Mouse (Mus musculus) common myeloid progenitor, adult 5-6 weeks (primary cell): ENCODE results near the gene Ccser1. TPM values are rescaled to one million over a fixed set of nuclear protein-coding genes. Genes with fewer than 3 reads are reported as not detected.
A peak's percentile ranks its signal among the peaks of the same experiment; 100 is the strongest.

Experiments used
- ATAC-seq: replicated peaks from 2 replicates; pipeline ENCODE4 v1.8.0; 2016; ENCODE audit warnings: low read depth, mild to moderate bottlenecking, moderate TSS enrichment, inconsistent platforms; ENCODE audit not compliant: poor library complexity, severe bottlenecking
- total RNA-seq: library from RNA; stranded (forward); fragments of 200-1000, 187-1606 nt; gene quantifications from 2 replicates; pipeline ENCODE4 v1.2.3, GENCODE M21; 2017

Gene Ccser1
- total RNA-seq, 1 experiment from 2014 or later: 5.2 TPM

GRCm38 (mm10) chr6:61588999-61589398 is 408.9 kb downstream of the Ccser1 start:
- ATAC-seq: no peak

GRCm38 (mm10) chr6:61601911-61602310 is 421.8 kb downstream of the Ccser1 start:
- ATAC-seq: no peak

GRCm38 (mm10) chr6:61614920-61615319 is 434.8 kb downstream of the Ccser1 start:
- ATAC-seq: no peak

- ATAC-seq: no peak
Observed at GRCm38 (mm10) chr6:61621707-61622106, 441.6 kb downstream of the Ccser1 start.

GRCm38 (mm10) chr6:61661414-61661813 is 481.3 kb downstream of the Ccser1 start:
- ATAC-seq: no peak

GRCm38 (mm10) chr6:61664572-61664971 is 484.4 kb downstream of the Ccser1 start:
- ATAC-seq: no peak

GRCm38 (mm10) chr6:61687002-61687401 is 506.9 kb downstream of the Ccser1 start:
- 0 out of 2 replicates have a peak, but pooled peaks have one; percentile 60 for ATAC-seq

- ATAC-seq: no peak
Observed at GRCm38 (mm10) chr6:61703003-61703402, 522.9 kb downstream of the Ccser1 start.

- no peak for ATAC-seq
Observed at GRCm38 (mm10) chr6:61721220-61721619, 541.1 kb downstream of the Ccser1 start.

GRCm38 (mm10) chr6:61729065-61729464 is 548.9 kb downstream of the Ccser1 start:
- no peak for ATAC-seq

GRCm38 (mm10) chr6:61730088-61730880 is 550.2 kb downstream of the Ccser1 start:
- ATAC-seq: no peak

GRCm38 (mm10) chr6:61746346-61746745 is 566.2 kb downstream of the Ccser1 start:
- ATAC-seq: no peak

GRCm38 (mm10) chr6:61762135-61762534 is 582.0 kb downstream of the Ccser1 start:
- peak; percentile 83 for ATAC-seq

- no peak for ATAC-seq
Observed at GRCm38 (mm10) chr6:61763379-61763778, 583.3 kb downstream of the Ccser1 start.

- ATAC-seq: no peak
Observed at GRCm38 (mm10) chr6:61765801-61766200, 585.7 kb downstream of the Ccser1 start.

- no peak for ATAC-seq
Observed at GRCm38 (mm10) chr6:61767151-61767550, 587.0 kb downstream of the Ccser1 start.

GRCm38 (mm10) chr6:61786706-61787105 is 606.6 kb downstream of the Ccser1 start:
- no peak for ATAC-seq

GRCm38 (mm10) chr6:61800889-61801288 is 620.8 kb downstream of the Ccser1 start:
- ATAC-seq: no peak

- no peak for ATAC-seq
Observed at GRCm38 (mm10) chr6:61805481-61805880, 625.4 kb downstream of the Ccser1 start.

GRCm38 (mm10) chr6:61817716-61818115 is 637.6 kb downstream of the Ccser1 start:
- ATAC-seq: no peak

- ATAC-seq: no peak
Observed at GRCm38 (mm10) chr6:61876302-61876701, 696.2 kb downstream of the Ccser1 start.

GRCm38 (mm10) chr6:61898238-61898637 is 718.1 kb downstream of the Ccser1 start:
- ATAC-seq: no peak
